Mouse (Mus musculus) liver, adult 2 months (tissue): ENCODE measurements around the gene Alg11.

Experiments used
- CTCF ChIP-seq: fragments of 200-500 bp; IDR thresholded peaks from 2 replicates; pipeline ENCODE4 v1.5.1; 2011; ENCODE audit warnings: low read depth, low read length, control low read depth
- POLR2A ChIP-seq: fragments of 200-500 bp; IDR thresholded peaks from 2 replicates; pipeline ENCODE4 v1.6.1; 2011; ENCODE audit warnings: low read length, control low read depth; ENCODE audit not compliant: insufficient read depth; ENCODE audit errors: extremely low read depth

DNA sequence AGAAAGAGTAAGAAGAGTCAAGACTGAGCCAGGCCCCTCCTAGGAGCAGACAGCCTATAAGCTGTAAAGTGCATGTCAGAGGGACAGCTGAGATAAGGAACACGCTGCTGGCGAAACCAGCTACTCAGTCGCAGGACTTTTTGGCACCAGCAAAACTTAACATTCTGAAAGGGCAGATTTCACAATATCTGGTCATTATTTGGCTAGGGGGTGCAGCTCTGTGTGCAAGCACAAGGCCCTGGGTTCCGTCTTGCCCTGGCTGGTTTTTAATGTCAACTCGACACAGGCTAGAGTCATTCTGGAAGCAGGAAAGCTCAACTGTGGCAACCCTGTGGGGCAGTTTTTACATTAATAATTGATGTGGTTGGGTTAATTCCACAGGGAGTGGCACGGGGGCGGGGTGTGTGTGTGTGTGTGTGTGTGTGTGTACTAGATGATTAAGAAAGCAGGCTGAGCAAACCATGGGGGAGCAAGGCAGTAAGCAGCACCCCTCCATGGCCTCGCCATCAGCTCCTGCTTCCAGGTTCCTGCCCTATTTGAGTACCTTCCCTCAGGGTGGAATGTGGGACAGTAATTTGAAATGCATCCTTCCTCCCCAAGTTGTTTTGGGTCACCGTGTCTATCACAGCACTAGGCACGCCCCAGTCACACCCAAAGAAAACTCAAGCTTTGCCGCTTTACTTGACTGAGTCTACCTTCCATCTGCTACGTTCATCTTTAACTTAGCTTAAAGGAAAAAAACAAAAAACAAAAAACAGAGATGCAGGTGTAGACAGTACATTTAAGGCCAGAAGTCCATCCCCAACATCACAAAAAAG, 5.6 kb upstream of the Alg11 start:
- TF ChIP-seq CTCF (no peak), POLR2A (no peak)
